Mouse (Mus musculus) liver (tissue): ENCODE results near the gene Fut1.

Source experiments
- DNase-seq: peaks from one replicate; pipeline ENCODE4 v3.0.0-alpha.2; 2020; ENCODE audit warnings: mixed read lengths

The Fut1 gene

GRCm38 (mm10) chr7:45617042-45617695 is at the start of gene Fut1:
Gene Fut1, plus strand, starts transcription at chr7:45617289.
- DNase-seq, result no peak

DNA sequence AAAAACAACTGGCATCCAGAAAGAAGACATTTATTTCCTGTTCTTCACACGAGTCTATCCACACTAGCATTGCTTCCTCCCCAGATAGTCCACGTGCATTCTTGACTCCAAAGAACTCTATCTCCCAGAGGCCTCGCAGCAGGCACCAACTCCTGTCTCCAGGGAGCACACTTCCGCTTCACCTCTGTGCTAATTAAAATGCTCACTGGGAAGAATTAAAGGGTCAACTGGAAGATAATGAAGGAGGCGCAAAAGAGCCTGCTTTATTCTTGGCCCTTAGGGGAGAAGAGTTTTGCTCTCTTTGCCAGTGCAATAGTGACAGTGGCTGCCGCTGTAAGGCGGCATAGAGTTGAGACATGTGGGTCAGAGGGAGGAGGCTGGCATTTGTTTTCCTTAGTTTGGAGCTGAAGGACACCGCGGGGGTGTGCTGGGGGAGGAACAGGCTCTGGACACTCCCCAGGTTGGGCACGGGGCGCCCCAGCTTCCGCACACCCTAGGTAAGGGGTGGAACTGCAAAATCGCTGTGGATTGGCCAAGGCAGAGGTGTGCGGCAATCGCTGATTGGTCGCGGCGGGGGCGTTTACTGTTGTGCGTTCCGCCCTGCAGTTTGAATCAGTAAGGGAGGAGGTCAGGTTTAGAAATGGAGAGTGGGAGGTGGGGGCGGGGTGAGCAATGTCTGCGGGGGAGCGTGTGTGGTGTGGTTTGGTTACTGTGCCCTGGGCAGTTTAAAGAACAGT is 49.1 kb upstream of the Fut1 start:
- peak; percentile 96 for DNase-seq

DNA sequence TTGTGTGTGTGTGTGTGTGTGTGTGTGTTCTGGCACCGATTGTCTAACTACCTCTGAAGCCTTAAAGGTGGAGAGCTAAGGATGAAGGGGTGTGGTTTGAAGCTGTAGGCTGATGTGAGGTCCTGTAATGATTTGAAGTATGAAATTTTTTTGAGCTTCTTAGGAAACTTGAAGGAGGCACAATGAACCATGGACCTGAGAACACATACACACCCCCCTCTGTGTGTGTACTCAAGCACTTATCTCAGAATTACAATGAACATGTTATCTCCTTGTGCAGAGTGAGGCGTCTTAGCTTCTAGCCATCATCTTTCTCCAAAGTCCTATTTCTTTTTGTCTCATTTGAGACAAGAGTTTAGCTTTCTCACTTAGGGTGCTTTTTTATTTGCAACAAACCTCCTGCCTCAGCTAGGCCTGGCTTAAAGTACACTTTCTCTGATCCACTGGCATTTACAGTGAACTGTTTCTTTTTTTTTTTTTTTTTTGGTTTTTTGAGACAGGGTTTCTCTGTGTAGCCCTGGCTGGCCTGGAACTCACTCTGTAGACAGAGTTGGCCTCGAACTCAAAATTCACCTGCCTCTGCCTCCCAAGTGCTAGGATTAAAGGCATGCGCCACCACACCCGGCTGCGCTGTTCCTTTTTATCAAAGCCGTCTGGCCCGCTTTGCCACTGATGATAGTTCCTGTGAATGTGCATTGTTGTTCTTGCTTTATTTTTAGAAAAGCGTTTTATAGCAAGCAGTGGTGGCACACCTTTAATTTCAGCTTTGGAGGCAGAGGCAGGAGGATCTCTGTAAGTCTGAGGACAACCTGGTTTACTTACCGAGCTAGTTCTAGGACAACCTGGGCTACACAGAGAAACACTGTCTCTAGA is 48.3 kb upstream of the Fut1 start:
- DNase-seq, result peak; percentile 52

DNA sequence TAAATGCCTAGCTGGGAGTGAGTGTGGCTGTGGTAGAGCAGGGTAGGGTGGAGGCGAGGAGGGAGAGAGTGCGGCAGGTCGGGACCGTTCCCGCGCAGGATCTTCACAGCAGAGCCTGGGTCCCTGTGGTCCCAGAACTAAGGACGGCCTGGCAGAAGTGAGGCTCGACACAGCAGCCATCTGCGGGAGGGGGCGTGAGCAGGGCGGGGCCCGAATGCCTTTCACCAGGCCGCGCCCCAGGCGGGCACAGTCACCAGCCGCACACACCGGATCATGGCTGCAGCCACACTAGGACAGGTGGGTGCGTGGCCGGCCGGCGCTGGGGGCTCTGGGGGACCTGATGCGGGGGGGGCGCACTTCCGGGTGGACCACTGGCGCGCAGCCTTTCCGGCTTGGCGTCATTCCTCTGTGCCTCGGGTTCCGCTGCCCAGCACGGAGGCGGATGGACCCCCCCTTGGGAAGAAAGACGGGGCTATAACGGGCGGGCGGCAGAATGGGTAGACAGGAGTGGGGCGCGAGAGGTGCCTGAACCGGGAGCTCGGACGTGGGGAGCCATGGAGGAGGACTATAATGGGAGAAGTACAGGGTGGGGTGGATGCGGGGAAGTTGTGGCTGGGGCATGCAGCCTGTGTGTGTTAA is 46.9 kb upstream of the Fut1 start, which contains the start of gene Bcat2:
TSS of gene Bcat2 (plus strand) at position 51 of the 639 bp plus-strand sequence.
- DNase-seq, result peak; percentile 88

GRCm38 (mm10) chr7:45571966-45572365 is 45.1 kb upstream of the Fut1 start:
- DNase-seq, result no peak

DNA sequence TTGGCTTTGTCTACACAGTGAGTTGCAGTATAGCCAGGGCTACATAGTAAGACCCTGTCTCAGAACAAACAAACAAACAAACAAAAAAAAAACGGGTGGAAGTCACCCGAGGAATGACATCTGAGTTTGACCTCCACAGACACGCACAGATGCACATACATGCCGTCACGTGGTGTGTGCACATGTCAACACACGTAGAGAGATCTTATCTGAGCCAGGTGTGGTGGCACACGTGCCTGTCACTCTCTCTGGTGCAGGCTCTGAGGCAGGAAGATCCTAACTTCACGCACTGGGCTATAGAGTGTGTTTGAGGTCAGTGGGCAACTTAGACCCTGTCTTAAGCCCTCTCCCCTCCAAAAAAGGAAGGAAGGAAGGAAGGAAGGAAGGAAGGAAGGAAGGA is 43.1 kb upstream of the Fut1 start:
- DNase-seq, result no peak

DNA sequence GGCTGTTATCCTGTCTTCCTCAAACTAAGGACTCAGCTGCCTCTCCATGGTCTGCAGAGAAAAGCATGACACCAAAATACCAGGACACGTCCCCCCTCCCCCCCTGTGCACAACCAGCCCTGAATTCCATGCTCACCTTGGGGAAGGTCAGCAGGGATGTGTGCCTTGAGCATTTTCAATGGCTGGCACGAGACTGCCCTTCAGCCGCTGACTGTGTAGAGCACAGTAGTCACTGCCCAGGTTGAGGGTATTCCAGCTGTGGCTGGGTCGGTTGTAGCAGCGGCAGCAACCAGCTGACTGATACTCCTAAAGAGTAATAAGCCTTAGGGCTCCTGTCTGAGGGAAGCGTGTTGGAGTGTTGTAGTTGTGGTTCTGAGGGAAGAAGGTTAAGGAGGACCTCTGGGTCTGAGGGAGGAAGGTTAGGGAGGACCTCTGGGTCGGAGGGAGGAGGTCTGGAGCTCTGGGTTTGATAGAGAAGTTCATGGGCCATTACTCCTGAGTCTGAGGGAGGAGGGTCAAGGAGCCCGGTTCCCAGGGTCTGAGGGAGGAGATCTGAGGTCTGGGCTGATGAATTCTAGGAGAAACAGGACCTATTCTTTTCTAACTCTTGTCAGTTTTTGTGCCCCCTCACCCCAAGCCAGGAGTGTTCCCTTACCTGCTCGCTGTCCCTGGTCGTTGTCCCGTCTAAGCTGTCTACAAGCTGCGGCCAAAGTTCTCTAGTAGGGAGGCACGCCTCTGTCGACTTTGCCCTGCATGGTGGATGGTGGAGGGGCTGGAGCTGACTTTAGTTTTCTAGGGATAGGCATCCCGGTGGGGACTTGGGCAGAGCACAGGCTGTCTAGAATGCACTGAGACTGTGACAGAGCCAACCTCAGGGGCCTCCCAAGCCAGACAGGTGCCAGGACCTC is 42.4 kb upstream of the Fut1 start:
- DNase-seq, result peak; percentile 50

DNA sequence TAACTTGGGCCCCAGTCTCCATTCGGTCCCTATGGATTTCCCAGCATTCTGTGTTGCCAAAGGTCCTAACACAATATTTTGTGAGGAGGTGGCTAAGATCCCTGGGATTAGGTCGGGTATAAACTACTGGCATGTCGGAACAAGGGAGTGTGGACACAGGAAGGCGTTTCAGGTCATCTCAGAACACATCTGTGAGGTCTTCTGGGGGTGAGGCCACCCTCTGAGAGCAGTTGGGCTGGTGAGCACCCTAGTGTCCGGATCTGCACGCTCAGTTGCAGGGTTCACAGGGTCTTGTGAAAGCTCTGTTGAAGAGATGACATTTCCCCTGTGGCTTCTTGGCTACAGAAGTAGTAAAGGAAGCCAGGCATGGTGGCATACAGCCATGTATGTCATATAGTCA is 31.2 kb upstream of the Fut1 start:
- DNase-seq, result no peak

DNA sequence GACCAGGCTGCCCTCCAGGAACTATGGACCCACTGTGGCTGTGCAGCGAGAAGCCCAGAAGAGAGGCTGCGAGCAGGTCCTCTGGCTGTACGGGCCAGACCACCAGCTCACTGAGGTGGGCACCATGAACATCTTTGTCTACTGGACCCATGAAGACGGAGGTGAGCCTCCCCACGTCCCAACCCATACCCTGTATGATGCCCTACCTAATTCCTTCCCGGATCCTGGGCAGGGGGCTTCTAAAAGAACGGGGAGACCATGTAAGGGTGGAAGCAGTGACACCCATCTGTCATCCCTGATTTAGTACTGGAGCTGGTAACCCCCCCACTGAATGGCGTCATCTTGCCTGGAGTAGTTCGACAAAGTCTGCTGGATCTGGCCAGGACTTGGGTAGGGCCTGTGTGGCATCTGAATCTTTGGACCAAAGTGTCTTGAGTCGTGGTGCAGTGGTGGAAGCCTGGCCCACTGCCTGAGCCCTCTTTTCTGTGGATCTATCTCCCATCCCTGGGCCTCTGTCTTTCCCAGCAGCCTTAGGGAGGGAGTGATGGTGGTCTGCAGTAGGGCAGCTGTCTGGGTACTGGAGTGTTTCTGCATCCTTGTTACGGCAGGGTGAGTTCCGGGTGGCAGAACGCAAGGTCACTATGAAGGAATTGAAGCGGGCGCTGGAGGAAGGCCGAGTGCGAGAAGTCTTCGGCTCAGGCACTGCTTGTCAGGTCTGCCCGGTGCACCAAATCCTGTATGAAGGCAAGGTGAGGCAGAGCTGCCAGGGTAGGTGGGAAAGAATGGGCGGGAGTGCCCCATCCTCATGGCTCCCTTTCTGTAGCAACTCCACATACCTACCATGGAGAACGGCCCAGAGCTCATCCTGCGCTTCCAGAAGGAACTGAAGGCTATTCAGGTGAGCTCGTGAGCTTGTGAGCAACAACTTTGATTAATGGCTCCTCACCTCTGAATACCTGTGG is 29.2 kb upstream of the Fut1 start:
- no peak for DNase-seq

DNA sequence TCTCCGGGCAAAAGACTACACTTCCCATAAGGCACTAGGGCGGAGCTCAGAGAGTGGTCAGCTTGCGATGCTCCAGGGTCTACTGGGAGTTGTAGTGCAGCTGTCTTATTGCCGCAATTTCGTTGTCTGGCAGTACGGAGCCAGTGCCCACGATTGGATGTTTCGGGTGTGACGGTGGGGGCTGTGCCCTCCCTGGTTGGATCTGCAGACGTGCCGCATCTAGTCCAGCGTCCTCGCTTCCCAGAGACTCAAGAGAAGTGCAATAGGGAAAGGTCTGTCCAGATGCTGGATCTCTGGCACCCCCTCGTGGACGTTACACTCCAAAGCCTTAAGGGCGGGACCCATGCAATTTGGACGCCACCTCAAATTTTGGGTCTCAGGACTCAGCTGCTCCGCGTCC is 27.9 kb upstream of the Fut1 start:
- peak; percentile 86 for DNase-seq

GRCm38 (mm10) chr7:45589898-45590297 is 27.2 kb upstream of the Fut1 start:
- DNase-seq, result no peak

GRCm38 (mm10) chr7:45590874-45591273 is 26.2 kb upstream of the Fut1 start:
- no peak for DNase-seq

DNA sequence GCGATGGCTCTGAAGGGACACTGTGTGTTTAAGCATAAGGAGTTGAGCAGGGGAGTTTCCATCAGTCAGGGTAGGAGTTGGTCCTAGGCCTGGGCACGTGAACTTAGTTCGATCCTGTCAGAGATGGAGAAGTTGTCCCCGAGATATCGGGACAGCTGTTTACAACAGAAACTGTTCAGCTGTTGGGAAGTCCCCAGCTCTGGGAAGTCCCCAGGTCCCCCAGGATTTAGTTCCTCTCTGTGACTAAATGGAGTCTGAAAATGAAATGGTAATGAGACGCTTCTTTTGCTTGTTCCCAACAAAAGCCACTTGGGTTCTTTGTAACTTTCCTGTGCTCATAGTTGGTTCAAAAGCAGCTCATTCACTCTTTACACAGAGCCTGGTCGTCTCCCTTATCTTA is 25.2 kb upstream of the Fut1 start:
- DNase-seq, result no peak

DNA sequence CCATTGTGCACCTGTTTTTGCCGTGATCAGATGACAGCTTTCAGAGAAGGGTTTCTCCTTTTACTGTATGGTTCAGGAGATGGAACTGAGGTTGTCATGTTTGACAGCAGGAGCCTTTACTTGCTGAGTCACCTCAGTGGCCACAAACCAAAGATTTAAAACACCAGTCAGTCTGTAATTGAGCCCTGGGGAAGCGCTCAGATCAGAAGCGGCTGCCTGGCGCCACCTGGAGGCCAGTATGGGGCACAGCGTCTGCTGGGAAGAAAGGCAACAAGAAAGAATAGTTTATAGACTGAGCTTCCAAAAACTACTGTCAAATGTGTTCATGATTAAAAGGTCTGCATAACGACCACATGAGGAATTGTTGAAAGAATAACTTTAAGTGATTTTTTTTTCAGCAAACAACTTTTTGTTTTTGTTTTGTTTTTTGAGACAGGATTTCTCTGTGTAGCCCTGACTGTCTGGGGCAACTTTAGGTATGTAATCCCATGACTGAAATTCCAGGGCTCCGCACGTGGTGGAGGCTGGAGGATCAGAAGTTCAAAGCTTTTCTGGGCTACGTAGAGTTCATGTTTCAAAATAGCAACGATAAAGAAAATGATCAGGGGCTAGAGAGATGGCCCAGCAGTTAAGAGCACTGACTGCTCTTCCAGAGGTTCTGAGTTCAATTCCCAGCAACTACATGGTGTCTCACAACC is 23.8 kb upstream of the Fut1 start:
- peak; percentile 72 for DNase-seq

- DNase-seq, result no peak
Observed at GRCm38 (mm10) chr7:45595176-45595575, 21.9 kb upstream of the Fut1 start.

- no peak for DNase-seq
Observed at GRCm38 (mm10) chr7:45596107-45596506, 21.0 kb upstream of the Fut1 start.

- DNase-seq, result no peak
Observed at GRCm38 (mm10) chr7:45597013-45597412, 20.1 kb upstream of the Fut1 start.

DNA sequence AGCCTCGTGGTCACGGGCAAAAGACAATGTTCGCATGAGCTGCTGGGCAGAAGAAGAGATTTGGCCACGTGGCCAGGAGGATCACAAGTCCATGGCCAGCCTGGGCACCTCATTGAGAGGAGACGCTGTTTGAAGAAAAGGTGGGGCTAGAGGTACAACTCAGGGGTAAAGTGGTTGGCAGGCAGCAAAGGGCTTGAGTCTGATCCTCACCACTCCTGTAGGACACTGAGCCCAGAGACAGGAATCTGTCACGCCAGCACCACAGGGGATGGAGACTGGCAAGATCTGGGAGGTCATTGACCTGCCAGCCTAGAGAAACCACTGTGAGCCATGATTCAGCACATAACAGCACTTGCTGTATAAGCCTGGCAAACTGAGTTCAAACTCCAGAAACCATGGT is 19.6 kb upstream of the Fut1 start:
- no peak for DNase-seq

GRCm38 (mm10) chr7:45598960-45599879 is 17.9 kb upstream of the Fut1 start:
- no peak for DNase-seq
